Mouse (Mus musculus) left cerebral cortex, postnatal 36 days (tissue): ENCODE data around the gene Mmp9. TPM values are rescaled to one million over a fixed set of nuclear protein-coding genes. Genes with fewer than 3 reads are reported as not detected.

Experiments
- DNase-seq, 2 experiments: peaks; one replicate each; pipeline ENCODE4 v3.0.0; 2021 to 2022; ENCODE audit warnings: low spot score in 2 of 2, mixed read lengths in 1 of 2
- intact Hi-C: fragments of 180-260 bp; cut with DNase I; formaldehyde crosslinking; loops from one replicate; pipeline ENCODE4 v1.15.1; 2025
- total RNA-seq, 2 experiments: library from RNA; stranded (reverse); gene quantifications; 2 replicates each; pipeline ENCODE4 v1.2.3; 2021

Gene Mmp9
- 1 to 10 TPM; 1.7 to 2.1 TPM for total RNA-seq

DNA sequence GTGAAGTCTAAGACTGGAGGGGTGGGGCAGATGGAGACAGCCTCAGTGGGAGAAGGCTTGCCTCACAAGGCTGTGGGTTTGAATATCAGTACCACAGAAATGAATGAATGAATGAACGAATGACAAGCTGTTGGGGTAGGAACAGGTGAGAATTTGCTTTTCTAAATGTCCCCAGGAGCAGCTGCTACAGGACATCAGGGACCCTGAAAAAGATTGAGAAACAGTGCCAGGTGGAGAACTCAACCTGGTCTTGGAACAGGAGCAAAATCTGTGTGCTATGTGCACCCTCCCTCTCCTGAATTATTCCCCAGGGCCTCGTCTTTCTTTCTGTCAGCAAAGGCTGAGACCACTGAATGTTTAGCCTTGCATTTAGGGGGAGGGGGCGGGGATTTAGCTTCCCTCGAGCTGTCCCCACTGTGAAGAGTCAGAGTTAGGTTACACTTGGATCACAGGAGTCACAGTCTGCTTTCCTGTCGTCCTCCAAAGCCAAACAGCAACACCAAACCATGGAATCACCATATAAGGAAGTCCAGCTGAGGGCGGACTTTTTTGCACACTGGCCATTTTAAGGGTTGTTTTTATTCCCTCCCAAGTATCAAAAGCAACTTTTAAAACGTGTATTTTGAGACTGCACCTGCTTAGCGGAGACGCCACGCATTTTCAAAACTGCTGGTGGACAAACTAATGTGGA is at the start of gene Mmp9:
Gene Mmp9, plus strand, starts transcription at position 641 of the 691 bp plus-strand sequence.
- no peak for DNase-seq
- intact Hi-C loops = no loop called here

- DNase-seq = no peak
- intact Hi-C loops = no loop called here
Observed at GRCm38 (mm10) chr2:164891056-164891834, 49.3 kb upstream of the Mmp9 start.

DNA sequence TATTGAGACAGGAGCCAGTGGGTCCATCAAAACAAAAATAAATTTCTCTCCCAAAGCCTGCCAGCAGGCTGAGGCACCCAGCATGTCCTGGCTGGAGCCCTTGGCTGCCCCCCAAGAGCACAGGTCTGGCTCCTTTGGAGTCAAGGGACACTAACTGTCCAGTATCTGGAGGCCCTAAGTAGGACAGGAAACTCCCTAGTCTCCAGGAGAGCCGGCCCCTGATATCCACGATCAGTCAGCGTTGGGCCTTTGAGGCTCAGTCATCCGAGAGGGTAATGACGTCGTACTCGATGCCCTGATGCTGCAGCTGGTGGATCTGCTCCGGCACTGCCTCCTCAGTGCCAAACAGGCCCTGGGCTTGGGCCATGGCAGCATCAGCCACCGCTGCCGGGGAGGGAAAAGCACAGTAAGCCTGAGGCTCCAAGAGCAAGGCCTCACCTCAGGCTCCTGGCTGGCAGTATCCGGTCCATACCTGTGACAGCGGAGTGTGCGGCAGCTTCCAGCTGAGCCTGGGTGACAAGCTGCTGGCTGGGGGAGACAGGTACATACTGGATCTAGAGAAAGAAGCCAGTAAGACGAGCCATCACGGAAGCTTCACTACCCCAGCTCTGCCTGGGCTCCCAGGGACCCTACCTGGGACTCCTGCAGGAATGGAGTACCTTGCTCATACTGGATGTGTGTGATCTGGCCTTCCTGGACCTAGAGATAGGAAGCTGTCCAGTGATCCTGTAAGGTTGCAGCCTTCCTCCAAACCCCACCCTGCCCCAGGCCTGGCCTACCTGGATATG is 48.5 kb upstream of the Mmp9 start:
- intact Hi-C loops = no loop called here
- no peak for DNase-seq

GRCm38 (mm10) chr2:164892696-164893216 is 47.8 kb upstream of the Mmp9 start:
- intact Hi-C loops = no loop called here
- no peak for DNase-seq

DNA sequence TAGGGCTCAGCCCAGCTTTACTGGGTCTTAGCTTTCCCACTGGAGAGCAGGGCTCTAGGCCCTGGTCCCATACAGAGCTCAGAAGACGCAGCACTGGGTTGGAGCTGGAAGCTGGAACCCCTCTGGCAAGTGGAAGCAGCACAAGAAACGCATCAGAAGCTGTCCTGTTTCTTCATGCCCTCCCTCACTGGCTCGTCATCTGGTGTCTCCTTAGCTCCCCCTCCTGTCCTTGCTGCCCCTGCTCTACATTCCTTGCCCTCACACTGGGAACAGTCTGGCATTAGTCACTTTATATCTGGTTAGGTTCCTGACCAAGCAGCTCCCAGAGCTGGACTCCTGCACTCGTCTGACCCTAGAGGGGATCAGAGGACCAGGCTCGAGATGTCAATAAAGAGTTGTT is 46.5 kb upstream of the Mmp9 start:
- intact Hi-C loops = no loop called here
- DNase-seq = no peak

GRCm38 (mm10) chr2:164894644-164895043 is 45.9 kb upstream of the Mmp9 start:
- DNase-seq = no peak
- intact Hi-C loops = no loop called here

- no peak for DNase-seq
- intact Hi-C loops = no loop called here
Observed at GRCm38 (mm10) chr2:164895885-164896284, 44.7 kb upstream of the Mmp9 start.

GRCm38 (mm10) chr2:164898008-164898407 is 42.6 kb upstream of the Mmp9 start:
- no peak for DNase-seq
- intact Hi-C loops = no loop called here

DNA sequence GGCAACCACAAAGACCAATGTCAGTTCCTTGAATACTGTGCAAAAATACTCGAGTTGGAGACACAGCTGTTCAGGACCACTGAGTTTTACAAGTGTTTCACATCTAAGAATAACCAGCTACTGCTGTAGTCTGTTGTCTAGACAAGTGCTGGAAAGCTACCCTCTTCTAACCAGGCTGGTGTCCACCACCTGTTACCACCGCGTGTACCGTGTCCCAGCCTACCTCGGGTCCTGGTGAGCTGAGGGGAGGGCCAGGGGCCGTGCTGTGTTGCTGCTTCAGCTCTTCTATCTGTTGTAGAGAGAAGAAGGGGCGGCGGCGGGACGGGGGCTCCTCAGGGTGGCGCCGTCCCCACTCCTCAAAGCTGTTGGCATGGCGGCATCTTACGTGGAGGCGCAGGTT is 41.5 kb upstream of the Mmp9 start:
- intact Hi-C loops = no loop called here
- no peak for DNase-seq

DNA sequence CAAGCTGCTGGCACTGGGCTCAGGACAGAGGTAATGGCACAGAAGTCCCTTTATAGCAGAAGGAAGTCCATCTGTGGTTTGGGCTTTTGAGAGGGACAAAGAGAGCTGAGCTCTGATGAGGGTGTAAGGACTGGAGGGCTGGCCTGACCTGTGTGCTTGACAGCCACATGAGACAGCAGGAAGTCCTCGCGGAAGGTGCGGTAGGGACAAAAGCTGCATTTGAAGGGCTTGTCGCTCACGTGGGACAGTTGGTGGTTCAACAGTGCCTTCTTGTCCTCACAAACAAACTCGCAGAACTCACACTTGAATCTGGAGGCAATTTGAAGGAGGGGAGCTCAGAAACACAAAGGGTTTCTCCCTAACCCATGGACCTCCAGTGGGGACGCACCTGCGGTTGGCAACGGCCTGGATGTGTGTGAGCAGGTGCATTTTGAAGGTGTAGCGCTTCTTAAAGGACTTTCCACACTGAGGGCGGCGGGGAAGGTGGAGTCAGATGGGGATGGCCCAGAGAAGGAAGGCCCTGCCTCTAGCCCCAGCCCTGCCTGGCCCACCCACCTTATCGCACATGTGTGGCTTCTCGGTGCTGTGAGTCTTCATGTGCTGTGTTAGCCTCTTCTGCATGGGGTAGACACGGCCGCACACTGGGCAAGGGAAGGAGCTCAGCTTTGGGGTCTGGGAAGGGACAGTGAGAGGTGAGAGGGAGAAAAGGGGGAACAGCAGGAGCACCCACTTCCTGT is 40.7 kb upstream of the Mmp9 start:
- DNase-seq = no peak
- intact Hi-C loops = no loop called here

DNA sequence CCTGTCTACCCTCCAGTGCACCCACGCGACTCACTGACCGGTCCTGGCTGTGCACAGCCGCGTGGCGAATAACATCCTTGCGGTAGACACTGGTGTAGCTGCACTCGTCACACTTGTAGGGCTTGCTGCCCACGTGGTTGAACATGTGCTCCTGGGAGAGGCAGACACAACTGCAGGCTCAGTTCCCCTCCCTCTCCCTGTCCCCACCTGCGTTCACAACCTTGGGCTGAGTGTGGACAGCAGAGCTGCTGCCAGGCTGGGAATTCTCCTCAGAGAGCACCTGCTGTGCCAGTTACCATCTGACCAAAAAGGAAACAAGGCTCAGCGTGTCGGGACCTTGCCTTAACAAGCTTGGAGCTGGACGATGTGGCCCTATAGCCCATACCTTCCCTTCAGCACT is 39.2 kb upstream of the Mmp9 start:
- DNase-seq = no peak
- intact Hi-C loops = no loop called here

DNA sequence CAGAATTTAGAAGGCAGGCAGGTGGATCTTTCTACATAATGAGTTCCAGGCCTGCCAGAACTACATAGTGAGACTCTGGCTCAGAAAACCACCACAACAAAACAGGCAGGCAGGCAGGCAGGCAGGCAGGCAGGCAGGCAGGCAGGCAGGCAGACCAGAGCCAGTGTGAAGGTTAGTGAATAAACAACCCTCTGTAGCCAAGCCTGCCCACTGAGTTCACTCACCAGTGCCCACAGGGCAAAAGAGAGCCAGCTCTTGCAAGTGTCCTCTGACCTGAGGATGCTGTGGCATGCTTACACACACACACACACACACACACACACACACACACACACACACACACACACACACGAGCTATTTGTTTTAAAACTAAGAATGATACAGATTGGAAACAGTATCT is 37.1 kb upstream of the Mmp9 start:
- intact Hi-C loops = no loop called here
- DNase-seq = no peak

- intact Hi-C loops = no loop called here
- no peak for DNase-seq
Observed at GRCm38 (mm10) chr2:164906071-164906470, 34.5 kb upstream of the Mmp9 start.

DNA sequence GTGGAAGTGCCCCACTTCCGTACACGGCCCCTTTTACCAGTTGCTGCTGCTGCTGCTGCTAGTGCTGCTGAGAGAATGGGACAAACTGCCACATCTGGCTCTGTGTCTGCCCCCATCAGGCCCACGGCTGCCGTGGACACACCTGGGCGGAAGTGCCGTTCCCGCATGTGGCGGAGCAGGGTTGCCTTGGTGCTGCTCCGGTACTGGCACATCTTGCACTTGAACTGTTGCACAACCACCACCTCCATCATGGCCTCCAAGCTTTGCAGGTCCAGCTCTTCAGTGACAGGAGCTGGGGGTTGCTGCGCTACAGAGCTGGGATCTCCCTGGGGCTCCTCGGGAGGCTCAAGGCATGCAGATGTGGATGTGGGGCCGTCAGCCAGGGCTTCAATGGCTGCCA is 33.1 kb upstream of the Mmp9 start:
- DNase-seq = no peak
- intact Hi-C loops = no loop called here

DNA sequence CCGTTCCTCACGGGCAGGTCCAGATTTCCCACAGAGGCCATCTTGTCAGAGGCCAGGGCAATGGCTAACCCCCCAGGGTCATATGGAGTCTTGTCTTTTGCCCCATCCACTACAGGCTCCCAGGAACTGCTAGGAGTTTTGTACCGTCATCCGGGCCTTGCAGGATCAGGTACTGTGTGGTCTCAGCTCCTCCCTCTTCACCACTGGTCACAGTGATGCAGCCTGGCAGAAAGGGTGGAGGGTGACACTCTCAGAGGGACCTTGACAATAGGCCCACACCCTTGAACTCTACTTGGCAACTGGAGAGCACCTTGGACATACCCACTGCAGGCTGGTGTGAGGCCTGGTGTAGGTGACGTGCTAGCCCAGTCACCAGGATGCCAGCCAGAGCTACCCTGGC is 32.6 kb upstream of the Mmp9 start:
- intact Hi-C loops = no loop called here
- DNase-seq = no peak

DNA sequence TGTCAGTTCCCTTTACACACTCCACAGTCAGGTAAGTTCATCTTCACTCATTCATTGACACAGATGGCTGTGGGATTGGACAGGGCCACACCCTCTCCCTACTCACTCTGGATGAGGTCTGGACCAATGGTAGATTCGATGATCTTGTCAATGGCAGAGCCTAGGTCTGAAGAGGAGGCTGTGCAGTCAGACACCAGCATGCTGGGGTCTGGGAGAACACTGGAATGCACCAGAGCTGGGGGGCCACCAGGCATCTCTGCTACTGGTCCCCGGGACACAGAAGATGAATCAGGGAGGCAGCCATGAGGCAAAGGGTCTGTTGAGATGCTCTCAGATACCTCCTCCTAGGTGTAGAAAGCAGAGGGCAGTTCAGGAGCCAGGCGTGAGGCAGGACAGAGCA is 31.5 kb upstream of the Mmp9 start:
- no peak for DNase-seq
- intact Hi-C loops = no loop called here

GRCm38 (mm10) chr2:164909542-164909941 is 31.0 kb upstream of the Mmp9 start:
- DNase-seq = no peak
- intact Hi-C loops = no loop called here

DNA sequence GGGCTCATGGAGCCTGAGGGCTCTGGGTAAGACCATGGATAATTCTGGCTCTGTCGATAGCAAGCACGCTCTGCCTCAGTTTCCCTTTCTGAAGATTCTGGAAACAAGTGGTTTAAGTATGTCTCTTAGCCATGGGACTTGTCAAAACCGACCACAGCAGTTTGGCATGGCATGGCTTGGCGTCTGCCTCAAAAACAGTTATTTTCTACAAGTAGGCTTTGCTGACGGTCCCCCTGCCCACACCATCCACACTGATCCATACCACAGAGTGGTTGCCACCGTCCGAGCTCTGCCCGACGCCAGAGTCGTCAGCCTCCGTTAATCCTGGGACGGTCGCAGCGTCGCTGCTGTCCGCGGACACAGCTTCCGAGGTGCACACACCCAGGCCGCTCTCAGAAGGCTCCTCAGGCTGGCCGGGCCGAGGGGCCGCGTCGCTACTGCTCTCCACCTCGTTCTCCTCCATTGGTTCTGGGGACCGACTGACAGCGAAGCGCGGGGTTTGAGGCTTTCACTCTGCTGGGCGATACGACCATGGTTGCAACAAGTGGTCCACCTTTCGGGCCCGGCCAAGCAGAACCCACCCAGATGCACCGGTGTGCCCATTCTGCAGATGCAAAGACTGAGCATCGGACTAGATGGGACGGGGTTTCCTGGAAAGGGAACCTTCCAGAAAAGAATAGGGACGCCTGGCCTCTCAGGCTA is 30.1 kb upstream of the Mmp9 start:
- DNase-seq = peak in 1 of 2 experiments; percentile 40
- intact Hi-C loops = loop anchor here (2.0 kb wide), 1 partner anchor 32 kb away; the partner anchor contains the start of gene Pcif1
